Mouse (Mus musculus) gastrocnemius, postnatal 36 days (tissue): ENCODE measurements around the gene Kank2. TPM values are rescaled to one million over a fixed set of nuclear protein-coding genes. Genes with fewer than 3 reads are reported as not detected.
"Not testable (repeated sequence)": the region's sequence is repeated elsewhere in the genome, so short reads cannot be mapped to it uniquely, and the experiment has no call there.

Experiments
- DNase-seq, 2 experiments: peaks; one replicate each; pipeline ENCODE4 v3.0.0; 2022
- intact Hi-C: fragments of 180-260 bp; cut with DNase I; formaldehyde crosslinking; loops from one replicate; pipeline ENCODE4 v1.15.1; 2025
- total RNA-seq, 2 experiments: library from RNA; stranded (reverse); gene quantifications; 2 replicates each; pipeline ENCODE4 v1.2.3; 2021

Gene Kank2
- total RNA-seq, 2 experiments from 2014 or later, result 12.7 to 13.3 TPM

- DNase-seq, result no peak
- intact Hi-C loops, result no loop called here
These were observed 10.9 kb downstream of the Kank2 start for GRCm38 (mm10) chr9:21787654-21788053.

- DNase-seq, result peak; percentile 60
- intact Hi-C loops, result no loop called here
These were observed 11.6 kb downstream of the Kank2 start for GRCm38 (mm10) chr9:21786906-21787305.

- intact Hi-C loops, DNase-seq: not testable (repeated sequence)
These were observed 12.2 kb downstream of the Kank2 start for GRCm38 (mm10) chr9:21786309-21786708.

GRCm38 (mm10) chr9:21784517-21785307, 13.8 kb downstream of the Kank2 start:
- no peak for DNase-seq
- intact Hi-C loops, result no loop called here

GRCm38 (mm10) chr9:21781657-21782468, 16.7 kb downstream of the Kank2 start:
- intact Hi-C loops, result no loop called here
- DNase-seq, result peak in 1 of 2 experiments; percentile 53

- intact Hi-C loops, result no loop called here
- no peak for DNase-seq
These were observed 20.8 kb downstream of the Kank2 start for GRCm38 (mm10) chr9:21777726-21778125.

- intact Hi-C loops, result no loop called here
These were observed 24.2 kb downstream of the Kank2 start for GRCm38 (mm10) chr9:21774353-21774752.

GRCm38 (mm10) chr9:21773396-21773795, 25.1 kb downstream of the Kank2 start:
- intact Hi-C loops, DNase-seq: not testable (repeated sequence)

More at GRCm38 (mm10) chr9:21774353-21774752, 24.2 kb downstream of the Kank2 start:
- DNase-seq, result no peak

- intact Hi-C loops, result no loop called here
- no peak for DNase-seq
These were observed 28.9 kb downstream of the Kank2 start for GRCm38 (mm10) chr9:21769558-21770183.

GRCm38 (mm10) chr9:21768511-21769411, 29.8 kb downstream of the Kank2 start:
- intact Hi-C loops, result no loop called here
- DNase-seq, result peak; percentile 41 to 44

- DNase-seq, result peak in 1 of 2 experiments; percentile 62
- intact Hi-C loops, result no loop called here
These were observed 30.6 kb downstream of the Kank2 start for GRCm38 (mm10) chr9:21767896-21768295.

GRCm38 (mm10) chr9:21764084-21764999, 34.2 kb downstream of the Kank2 start:
- intact Hi-C loops, result no loop called here
- DNase-seq, result no peak

- no peak for DNase-seq
- intact Hi-C loops, result no loop called here
These were observed 36.4 kb downstream of the Kank2 start for GRCm38 (mm10) chr9:21762135-21762534.

- intact Hi-C loops, result no loop called here
These were observed 38.1 kb downstream of the Kank2 start, which contains the start of gene Spc24 for GRCm38 (mm10) chr9:21760155-21761088. Gene Spc24 (minus strand): TSS chr9:21760303.

GRCm38 (mm10) chr9:21759718-21760117, 38.8 kb downstream of the Kank2 start:
- intact Hi-C loops, result no loop called here
- no peak for DNase-seq

More at GRCm38 (mm10) chr9:21760155-21761088, 38.1 kb downstream of the Kank2 start, which contains the start of gene Spc24:
- DNase-seq, result peak; percentile 90 to 92

- intact Hi-C loops, result no loop called here
These were observed 39.7 kb downstream of the Kank2 start for GRCm38 (mm10) chr9:21758576-21759529.

More at GRCm38 (mm10) chr9:21758576-21759529, 39.7 kb downstream of the Kank2 start:
- no peak for DNase-seq
